Mouse (Mus musculus) limb, embryonic 14.5 days (tissue): ENCODE data around the gene Ppp6r3. TPM values are rescaled to one million over a fixed set of nuclear protein-coding genes. Genes with fewer than 3 reads are reported as not detected.

Source experiments
- ATAC-seq: fragments of 200-750 bp; cut with Nextera tagmentation; 2 replicates; pipeline ENCODE4 v1.8.0; 2017; ENCODE audit warnings: low read depth, moderate number of reproducible peaks, moderate TSS enrichment; ENCODE audit not compliant: low FRiP score
- DNase-seq: peaks from one replicate; pipeline ENCODE4 v3.0.0-alpha.2; 2015; ENCODE audit warnings: low spot score
- H3K27ac ChIP-seq: fragments of 300-500 bp; sonication (generic); replicated peaks from 2 replicates; pipeline ENCODE4 v1.5.1; 2014; ENCODE audit warnings: low read depth, mild to moderate bottlenecking, low read length, moderate library complexity, mixed read lengths
- H3K27me3 ChIP-seq: fragments of 300-500 bp; sonication (generic); 2 replicates; pipeline ENCODE4 v1.6.1; 2014; ENCODE audit warnings: low read length, mixed read lengths; ENCODE audit not compliant: control insufficient read depth, insufficient read depth
- H3K36me3 ChIP-seq: fragments of 300-500 bp; sonication (generic); 2 replicates; pipeline ENCODE4 v1.6.1; 2014; ENCODE audit warnings: mild to moderate bottlenecking, low read length, moderate library complexity, mixed read lengths; ENCODE audit not compliant: control insufficient read depth, insufficient read depth
- H3K4me1 ChIP-seq: fragments of 300-500 bp; sonication (generic); 2 replicates; pipeline ENCODE4 v1.6.1; 2014; ENCODE audit warnings: antibody characterized with exemption, low read length, mixed read lengths; ENCODE audit not compliant: control insufficient read depth, insufficient read depth
- H3K4me2 ChIP-seq: fragments of 300-500 bp; sonication (generic); replicated peaks from 2 replicates; pipeline ENCODE4 v1.6.1; 2014; ENCODE audit warnings: low read depth, mild to moderate bottlenecking, low read length, moderate library complexity; ENCODE audit not compliant: severe bottlenecking
- H3K4me3 ChIP-seq: fragments of 300-500 bp; sonication (generic); replicated peaks from 2 replicates; pipeline ENCODE4 v1.5.1; 2014; ENCODE audit warnings: low read length
- H3K9ac ChIP-seq: fragments of 300-500 bp; sonication (generic); 2 replicates; pipeline ENCODE4 v1.6.1; 2014; ENCODE audit warnings: mild to moderate bottlenecking, low read depth, low read length, moderate library complexity; ENCODE audit not compliant: severe bottlenecking
- H3K9me3 ChIP-seq: fragments of 300-500 bp; sonication (generic); 2 replicates; pipeline ENCODE4 v1.6.1; 2016; ENCODE audit warnings: low read length; ENCODE audit not compliant: control insufficient read depth
- POLR2A ChIP-seq: fragments of 200-500 bp; IDR thresholded peaks from 2 replicates; pipeline ENCODE4 v1.8.0; 2012; ENCODE audit warnings: inconsistent platforms, mild to moderate bottlenecking, moderate library complexity, borderline replicate concordance; ENCODE audit not compliant: insufficient read depth, insufficient read length; ENCODE audit errors: extremely low read depth
- WGBS: fragments of 180-500 bp; shearing (Covaris S2); extraction: QIAGEN DNeasy Blood & Tissue Kit; methylation state at CpG from one replicate; pipeline ENCODE4 v1.1.7; 2014; 5-methylcytosine and 5-hydroxymethylcytosine counted together
- polyA plus RNA-seq, 2 experiments: library from polyadenylated mRNA; depleted of rRNA in 1 of 2; stranded (reverse) in 1 of 2; unstranded in 1 of 2; fragments of >200 nt; fragmentation: Nextera tagmentation in 1 of 2; extraction: Ambion mirVana in 1 of 2; gene quantifications; 2 replicates each; pipeline versions ENCODE4 v1.2.1 to v1.2.3; 2012 to 2014

The Ppp6r3 gene
- polyA plus RNA-seq, 2 experiments, result 61.3 to 78.7 TPM

DNA sequence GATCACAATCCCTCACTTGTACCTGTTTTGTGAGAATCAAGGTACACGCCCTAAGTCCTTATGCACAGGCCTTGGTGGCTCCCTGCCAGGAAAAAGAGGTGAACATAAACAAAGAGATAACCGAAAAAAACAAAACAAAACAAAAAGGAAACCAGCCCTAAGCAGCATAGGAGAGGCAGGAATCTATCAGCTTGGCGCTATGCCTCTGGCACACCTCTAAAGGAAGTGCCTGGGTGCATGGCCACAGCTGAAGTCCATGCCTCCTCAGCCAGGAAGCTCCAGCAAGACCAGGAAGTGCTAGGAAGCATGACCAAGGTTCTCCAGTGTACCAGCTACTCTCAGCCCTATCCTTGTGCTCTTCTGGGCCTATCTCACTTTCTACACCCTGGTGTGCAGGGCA, 126.3 kb downstream of the Ppp6r3 start:
- no peak overlapping the region for H3K4me2 ChIP-seq
- no peak overlapping the region for H3K27ac ChIP-seq
- H3K9me3 ChIP-seq, result no peaks in the 10 kb centered on the region
- H3K4me1 ChIP-seq, result no peaks in the 10 kb centered on the region
- peaks cover 13% of the 10 kb centered on the region for H3K36me3 ChIP-seq
- ATAC-seq, result no peak
- H3K9ac ChIP-seq, result no peak overlapping the region
- no peak overlapping the region for H3K4me3 ChIP-seq
- no peak for TF ChIP-seq POLR2A
- 72% methylated on average over 3 of the region's 3 CpGs for WGBS
- no peak for DNase-seq
- no peaks in the 10 kb centered on the region for H3K27me3 ChIP-seq

DNA sequence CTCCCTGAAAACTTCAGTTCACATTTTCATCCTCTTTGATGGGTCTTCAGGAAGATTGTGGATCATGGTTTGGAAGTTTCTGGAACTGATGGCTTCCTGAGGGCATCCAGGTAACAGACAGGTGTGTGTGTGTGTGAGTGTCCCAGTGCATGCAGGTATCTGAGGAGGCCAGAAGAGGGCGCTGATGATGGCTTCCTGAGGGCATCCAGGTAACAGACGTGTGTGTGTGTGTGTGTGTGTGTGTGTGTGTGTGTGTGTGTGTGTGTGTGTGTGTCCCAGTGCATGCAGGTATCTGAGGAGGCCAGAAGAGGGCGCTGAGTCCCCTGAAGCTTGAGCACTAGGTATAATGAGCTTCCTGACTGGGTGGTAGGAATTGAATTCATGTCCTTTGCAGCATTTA, 128.2 kb downstream of the Ppp6r3 start:
- 67% methylated on average over 2 of the region's 3 CpGs for WGBS
- ATAC-seq (no peak), DNase-seq (no peak)
- H3K9me3 ChIP-seq, result no peaks in the 10 kb centered on the region
- H3K4me1 ChIP-seq, result no peaks in the 10 kb centered on the region
- no peak overlapping the region for H3K4me2 ChIP-seq
- no peak overlapping the region for H3K9ac ChIP-seq
- no peak overlapping the region for H3K4me3 ChIP-seq
- TF ChIP-seq POLR2A, result no peak
- H3K36me3 ChIP-seq, result no peaks in the 10 kb centered on the region
- H3K27me3 ChIP-seq, result no peaks in the 10 kb centered on the region
- no peak overlapping the region for H3K27ac ChIP-seq

GRCm38 (mm10) chr19:3441092-3441491, 134.5 kb downstream of the Ppp6r3 start:
- DNase-seq (no peak), ATAC-seq (no peak)
- WGBS, result 24% methylated on average over 10 of the region's 10 CpGs
- Histone ChIP-seq H3K36me3 (no peaks in the 10 kb centered on the region), H3K9ac (no peak overlapping the region), H3K4me1 (no peaks in the 10 kb centered on the region), H3K4me2 (no peak overlapping the region), H3K9me3 (no peaks in the 10 kb centered on the region), H3K27ac (no peak overlapping the region), H3K4me3 (no peak overlapping the region), H3K27me3 (no peaks in the 10 kb centered on the region)
- no peak for TF ChIP-seq POLR2A

GRCm38 (mm10) chr19:3440667-3441066, 134.9 kb downstream of the Ppp6r3 start:
- ATAC-seq, result no peak
- WGBS, result 31% methylated on average over 5 of the region's 5 CpGs
- no peak for DNase-seq
- no peaks in the 10 kb centered on the region for H3K4me1 ChIP-seq
- no peak overlapping the region for H3K4me3 ChIP-seq
- H3K27ac ChIP-seq, result no peak overlapping the region
- H3K9me3 ChIP-seq, result no peaks in the 10 kb centered on the region
- no peaks in the 10 kb centered on the region for H3K36me3 ChIP-seq
- no peak overlapping the region for H3K4me2 ChIP-seq
- H3K27me3 ChIP-seq, result no peaks in the 10 kb centered on the region
- no peak overlapping the region for H3K9ac ChIP-seq
- TF ChIP-seq POLR2A, result no peak

- H3K36me3 ChIP-seq, result no peaks in the 10 kb centered on the region
- H3K4me2 ChIP-seq, result no peak overlapping the region
- H3K27me3 ChIP-seq, result no peaks in the 10 kb centered on the region
- H3K9ac ChIP-seq, result no peak overlapping the region
- 75% methylated on average over 5 of the region's 5 CpGs for WGBS
- H3K27ac ChIP-seq, result no peak overlapping the region
- TF ChIP-seq POLR2A, result no peak
- no peaks in the 10 kb centered on the region for H3K9me3 ChIP-seq
- H3K4me3 ChIP-seq, result no peak overlapping the region
- DNase-seq (no peak), ATAC-seq (no peak)
- no peaks in the 10 kb centered on the region for H3K4me1 ChIP-seq
These were observed 137.6 kb downstream of the Ppp6r3 start for GRCm38 (mm10) chr19:3437980-3438379.

GRCm38 (mm10) chr19:3436840-3437239, 138.7 kb downstream of the Ppp6r3 start:
- no peak for TF ChIP-seq POLR2A
- Histone ChIP-seq H3K4me2 (no peak overlapping the region), H3K27me3 (no peaks in the 10 kb centered on the region), H3K4me3 (no peak overlapping the region), H3K27ac (no peak overlapping the region), H3K9ac (no peak overlapping the region), H3K9me3 (no peaks in the 10 kb centered on the region), H3K36me3 (no peaks in the 10 kb centered on the region), H3K4me1 (no peaks in the 10 kb centered on the region)
- WGBS, result 54% methylated on average over 9 of the region's 9 CpGs
- no peak for ATAC-seq
- no peak for DNase-seq
